In genomic region chr2:129241845-129242833, GRCm38 (mm10) we compare ENCODE assay signal across 11 mouse cellular contexts. TPM values are rescaled to one million over a fixed set of nuclear protein-coding genes. Genes with fewer than 3 reads are reported as not detected.
A peak's percentile ranks its signal among the peaks of the same experiment; 100 is the strongest.
DNase-seq lines count a peak whose midpoint lies in the region; ATAC-seq and TF ChIP-seq lines count a peak whose summit lies in the region.
"Had no signal": no experiment of that assay in that cellular context is flagged by ENCODE, and none has a peak within 500 bp of the region (broad histone marks: within the 10 kb centered on the region; RNA-seq: fewer than 3 reads in every experiment).

No protein-coding gene starts in this region.

- TF ChIP-seq EP300 in ES-Bruce4 (IDR thresholded peaks at IDR 0.05; ENCODE audit: insufficient read depth, low read depth, low read length), result peak; percentile 91
- TF ChIP-seq EP300 in lung, postnatal 0 days (IDR thresholded peaks at IDR 0.05), result no peak

- H3K27ac ChIP-seq in ES-Bruce4 (ENCODE audit: insufficient read depth, low read length), result peak overlapping the region; percentile 92
- H3K27ac ChIP-seq in liver, embryonic 11.5 days (ENCODE audit: low read depth, low read length), result peak overlapping the region; percentile 59; the same call in 1 of the 2 replicates
- no peak overlapping the region for H3K27ac ChIP-seq in lung, postnatal 0 days (ENCODE audit: low read length)
- H3K27ac ChIP-seq: limb, embryonic 15.5 days; midbrain, embryonic 13.5 days had no signal

- H3K4me3 ChIP-seq in ES-Bruce4 (ENCODE audit: low read depth, low read length), result no peak overlapping the region
- H3K4me3 ChIP-seq in liver, embryonic 11.5 days (ENCODE audit: low read depth, low read length), result no peak overlapping the region
- H3K4me3 ChIP-seq in lung, postnatal 0 days (ENCODE audit: low read depth, low read length), result no peak overlapping the region
- H3K4me3 ChIP-seq: limb, embryonic 15.5 days; midbrain, embryonic 13.5 days had no signal

- no peak overlapping the region for H3K4me2 ChIP-seq in liver, embryonic 11.5 days
- no peak overlapping the region for H3K4me2 ChIP-seq in lung, postnatal 0 days (replicated peaks; ENCODE audit: low read depth, low read length)
- H3K4me2 ChIP-seq: limb, embryonic 15.5 days; midbrain, embryonic 13.5 days had no signal

- no peak for TF ChIP-seq CTCF in ES-Bruce4 (IDR thresholded peaks at IDR 0.05; ENCODE audit: low read depth, low read length)
- no peak for TF ChIP-seq CTCF in lung, postnatal 0 days (IDR thresholded peaks at IDR 0.05)

- peaks cover 10% of the 10 kb centered on the region for H3K4me1 ChIP-seq in ES-Bruce4 (ENCODE audit: control insufficient read depth, insufficient read depth, low read length)
- H3K4me1 ChIP-seq in liver, embryonic 11.5 days (replicated peaks; ENCODE audit: control insufficient read depth, insufficient read depth, low read length), result peaks cover 21% of the 10 kb centered on the region
- H3K4me1 ChIP-seq in lung, postnatal 0 days (ENCODE audit: insufficient read depth, low read depth, low read length), result no peaks in the 10 kb centered on the region
- H3K4me1 ChIP-seq: midbrain, embryonic 13.5 days had no signal

- H3K9me3 ChIP-seq in ES-Bruce4 (replicated peaks; ENCODE audit: control insufficient read depth, insufficient read depth, low read length, poor library complexity, severe bottlenecking), result no peaks in the 10 kb centered on the region
- no peaks in the 10 kb centered on the region for H3K9me3 ChIP-seq in liver, embryonic 11.5 days (ENCODE audit: control insufficient read depth, low read length)
- no peaks in the 10 kb centered on the region for H3K9me3 ChIP-seq in lung, postnatal 0 days (ENCODE audit: low read length)
- H3K9me3 ChIP-seq: limb, embryonic 15.5 days; midbrain, embryonic 13.5 days had no signal

- no peaks in the 10 kb centered on the region for H3K36me3 ChIP-seq in ES-Bruce4 (ENCODE audit: control insufficient read depth, insufficient read depth, low read length, poor library complexity, severe bottlenecking)
- H3K36me3 ChIP-seq in liver, embryonic 11.5 days (ENCODE audit: control insufficient read depth, insufficient read depth, low read length), result no peaks in the 10 kb centered on the region
- H3K36me3 ChIP-seq in lung, postnatal 0 days (ENCODE audit: insufficient read depth, low read length), result no peaks in the 10 kb centered on the region
- H3K36me3 ChIP-seq: limb, embryonic 15.5 days; midbrain, embryonic 13.5 days had no signal

- no peaks in the 10 kb centered on the region for H3K27me3 ChIP-seq in ES-Bruce4 (ENCODE audit: control insufficient read depth, insufficient read depth, low read length, poor library complexity, severe bottlenecking)
- H3K27me3 ChIP-seq in liver, embryonic 11.5 days (replicated peaks; ENCODE audit: control insufficient read depth, insufficient read depth, low read length), result no peaks in the 10 kb centered on the region
- no peaks in the 10 kb centered on the region for H3K27me3 ChIP-seq in lung, postnatal 0 days (replicated peaks; ENCODE audit: insufficient read depth, low read length)
- H3K27me3 ChIP-seq: limb, embryonic 15.5 days; midbrain, embryonic 13.5 days had no signal

- peak overlapping the region; percentile 1; the same call in 1 of the 2 replicates for H3K9ac ChIP-seq in ES-Bruce4 (ENCODE audit: low read depth, poor library complexity, severe bottlenecking)
- H3K9ac ChIP-seq in liver, embryonic 11.5 days (ENCODE audit: low read depth, low read length), result no peak overlapping the region
- no peak overlapping the region for H3K9ac ChIP-seq in lung, postnatal 0 days (replicated peaks; ENCODE audit: low read depth)
- H3K9ac ChIP-seq: limb, embryonic 15.5 days; midbrain, embryonic 13.5 days had no signal

- ATAC-seq in liver, embryonic 11.5 days (replicated peaks; ENCODE audit: low FRiP score), result no peak
- ATAC-seq in lung, postnatal 0 days, result no peak
- ATAC-seq: midbrain, embryonic 13.5 days had no signal

- TF ChIP-seq POLR2A in ES-Bruce4 (IDR thresholded peaks at IDR 0.05; ENCODE audit: insufficient read depth, low read length), result no peak

- 71% methylated on average over 7 of the region's 7 CpGs for WGBS in liver, embryonic 11.5 days
- 49% methylated on average over 7 of the region's 7 CpGs for whole genome bisulfite sequencing in lung, postnatal 0 days

- peak; percentile 46 for DNase-seq in 416B (ENCODE audit: low read depth)
- peak; percentile 44 for DNase-seq in kidney, adult 18-20 months
- DNase-seq in liver, embryonic 11.5 days (ENCODE audit: low spot score), result no peak
- no peak for DNase-seq in lung, postnatal 0 days (ENCODE audit: low spot score)
- DNase-seq in gastrocnemius, postnatal 25 days, result no peak
- no peak for DNase-seq in adrenal gland, postnatal 4 days (ENCODE audit: low spot score in 2 of 2)
- DNase-seq: gastrocnemius, postnatal 14 days; thymus, adult 2 months had no signal

RNA-seq across cellular contexts. Expression of gene Slc20a1, which starts 43.6 kb away (rescaled TPM):
- 224 and 225 TPM in 2 replicates for polyA plus RNA-seq in ES-Bruce4 (2011; ENCODE audit: insufficient read depth, insufficient read length, low read depth, missing spikeins)
- polyA plus RNA-seq in liver, embryonic 11.5 days (2014; fragmentation: Nextera tagmentation; extraction: Ambion mirVana), result 69.5 and 71.8 TPM in 2 replicates
- polyA plus RNA-seq in lung, postnatal 0 days (2015; fragmentation: Nextera tagmentation; extraction: Ambion mirVana), result 10.0 and 10.5 TPM in 2 replicates
- total RNA-seq in gastrocnemius, postnatal 25 days (2021), result 10 to 100 TPM in 1 of 2 experiments, 1 to 10 TPM in 1; 5.6 to 11.5 TPM
- total RNA-seq in adrenal gland, postnatal 4 days (2021), result 10 to 100 TPM; 29.2 to 35.3 TPM

RNA-seq across cellular contexts. Expression of gene Ckap2l, which starts 54.9 kb away (rescaled TPM):
- 53.1 and 58.1 TPM in 2 replicates for polyA plus RNA-seq in ES-Bruce4 (2011; ENCODE audit: insufficient read depth, insufficient read length, low read depth, missing spikeins)
- polyA plus RNA-seq in liver, embryonic 11.5 days (2014; fragmentation: Nextera tagmentation; extraction: Ambion mirVana), result 55.1 and 63.7 TPM in 2 replicates
- 2.6 and 3.2 TPM in 2 replicates for polyA plus RNA-seq in lung, postnatal 0 days (2015; fragmentation: Nextera tagmentation; extraction: Ambion mirVana)
- under 1 TPM; 0.49 to 0.64 TPM for total RNA-seq in gastrocnemius, postnatal 25 days (2021)
- 10 to 100 TPM; 16.8 to 18.1 TPM for total RNA-seq in adrenal gland, postnatal 4 days (2021)

Comparison
In these comparisons a context has a peak if more than half of its experiments do, and no peak if none do; other contexts are left out.
1. DNase-seq: peak in 416B (single experiment) and kidney, adult 18-20 months (single experiment); none in liver, embryonic 11.5 days (single experiment), lung, postnatal 0 days (single experiment), gastrocnemius, postnatal 25 days (single experiment) and adrenal gland, postnatal 4 days (0 of 2).
2. RNA of gene Ckap2l, which starts 54.9 kb away (polyA plus RNA-seq): 53.1 to 58.1 TPM in ES-Bruce4 and 55.1 to 63.7 TPM in liver, embryonic 11.5 days; 2.6 to 3.2 TPM in lung, postnatal 0 days; every median in the first group is over 10 times any median in the second.